Mouse (Mus musculus) erythroblast, embryonic 14.5 days (primary cell): ENCODE results near the gene Prr23a1. TPM values are rescaled to one million over a fixed set of nuclear protein-coding genes. Genes with fewer than 3 reads are reported as not detected.

Experiments
- H3K27me3 ChIP-seq: 2 replicates; pipeline ENCODE4 v1.6.1; 2012; ENCODE audit warnings: inconsistent platforms; ENCODE audit not compliant: control insufficient read depth
- H3K36me3 ChIP-seq: 2 replicates; pipeline ENCODE4 v1.6.1; 2012; ENCODE audit warnings: mild to moderate bottlenecking, inconsistent platforms; ENCODE audit not compliant: control insufficient read depth
- H3K4me1 ChIP-seq: 2 replicates; pipeline ENCODE4 v1.6.1; 2012; ENCODE audit warnings: inconsistent platforms; ENCODE audit not compliant: control insufficient read depth
- H3K4me3 ChIP-seq: replicated peaks from 2 replicates; pipeline ENCODE3; 2012; ENCODE audit warnings: moderate library complexity, mild to moderate bottlenecking, inconsistent platforms
- H3K9me3 ChIP-seq: 2 replicates; pipeline ENCODE4 v1.6.1; 2012; ENCODE audit warnings: low read length, inconsistent platforms, mixed read lengths; ENCODE audit not compliant: control insufficient read depth
- GATA1 ChIP-seq: IDR thresholded peaks from 2 replicates; pipeline ENCODE4 v1.6.1; 2012; ENCODE audit warnings: low read length, inconsistent platforms, mixed read lengths
- TAL1 ChIP-seq: IDR thresholded peaks from 3 replicates; pipeline ENCODE4 v1.6.1; 2012; ENCODE audit warnings: low read length, inconsistent platforms, mixed read lengths
- polyA plus RNA-seq: library from polyadenylated mRNA; stranded (reverse); fragments of >175 nt; gene quantifications from 2 replicates; pipeline ENCODE4 v1.2.3, GENCODE M21; 2012

Prr23a1 gene
- polyA plus RNA-seq, 1 experiment, result not detected

DNA sequence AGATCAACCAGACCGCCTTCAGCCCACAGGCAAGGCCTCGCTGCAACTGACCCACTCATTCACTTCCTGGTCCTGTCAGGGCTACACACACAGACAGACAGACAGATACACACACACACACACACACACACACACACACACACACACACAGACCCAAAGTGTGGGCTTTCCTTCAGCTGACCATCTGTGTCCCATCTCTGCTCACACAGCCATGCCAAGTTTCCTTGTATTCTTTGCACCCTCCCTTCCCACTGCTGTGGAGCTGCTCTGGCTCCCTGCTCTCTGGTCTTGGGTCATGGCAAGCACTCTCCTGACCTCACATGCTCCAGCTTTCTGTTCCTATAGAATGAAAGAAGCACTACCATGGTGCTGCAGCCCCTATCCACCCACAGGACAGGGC is 22.8 kb upstream of the Prr23a1 start:
- Histone ChIP-seq H3K36me3 (no peaks in the 10 kb centered on the region), H3K27me3 (no peaks in the 10 kb centered on the region), H3K9me3 (no peaks in the 10 kb centered on the region), H3K4me3 (no peak overlapping the region), H3K4me1 (no peaks in the 10 kb centered on the region)
- TF ChIP-seq GATA1 (no peak), TAL1 (no peak)

DNA sequence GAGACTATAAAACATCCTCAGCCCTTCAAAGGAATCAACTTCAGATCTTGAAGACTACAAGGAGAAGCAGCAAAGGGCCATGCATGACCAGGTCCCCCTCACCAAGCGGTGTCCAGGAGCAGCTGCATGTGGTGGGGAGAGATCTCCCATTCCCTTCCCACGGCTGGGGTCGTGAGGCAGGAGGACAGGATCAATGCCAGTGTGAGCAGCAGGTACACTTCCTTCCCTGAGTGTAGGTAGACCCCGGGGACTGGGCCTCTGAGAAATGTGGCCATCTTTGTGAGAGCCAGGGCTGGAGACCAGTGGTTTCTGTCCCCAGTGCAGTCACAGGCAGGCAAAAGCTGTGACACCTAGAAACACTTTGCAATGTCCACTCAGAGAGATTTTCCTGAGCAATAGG is 21.8 kb upstream of the Prr23a1 start:
- no peaks in the 10 kb centered on the region for H3K4me1 ChIP-seq
- H3K36me3 ChIP-seq, result no peaks in the 10 kb centered on the region
- H3K4me3 ChIP-seq, result no peak overlapping the region
- no peaks in the 10 kb centered on the region for H3K27me3 ChIP-seq
- no peak for TF ChIP-seq TAL1
- no peak for TF ChIP-seq GATA1
- H3K9me3 ChIP-seq, result no peaks in the 10 kb centered on the region

DNA sequence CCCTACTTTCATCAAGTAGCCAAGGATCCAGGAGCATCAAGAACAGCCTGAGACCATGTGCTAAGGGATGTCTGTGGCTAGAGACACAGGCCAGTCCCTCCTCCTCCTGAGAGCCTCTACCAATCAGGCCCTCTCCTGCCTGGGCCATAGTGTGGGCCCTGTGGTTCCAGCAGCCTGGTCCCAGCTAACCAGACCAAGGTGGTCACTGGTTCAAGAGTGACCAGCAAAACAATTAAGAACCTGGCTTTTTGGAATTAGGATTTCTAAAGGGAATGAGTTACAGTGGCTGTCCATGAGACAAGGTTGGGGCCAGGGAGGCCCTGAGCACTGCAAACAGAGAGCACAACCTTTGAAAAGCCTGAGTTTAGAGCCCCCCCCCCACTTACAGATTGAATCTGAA is 21.2 kb upstream of the Prr23a1 start:
- Histone ChIP-seq H3K9me3 (no peaks in the 10 kb centered on the region), H3K4me3 (no peak overlapping the region), H3K36me3 (no peaks in the 10 kb centered on the region), H3K4me1 (no peaks in the 10 kb centered on the region), H3K27me3 (no peaks in the 10 kb centered on the region)
- TF ChIP-seq GATA1, result no peak
- no peak for TF ChIP-seq TAL1

DNA sequence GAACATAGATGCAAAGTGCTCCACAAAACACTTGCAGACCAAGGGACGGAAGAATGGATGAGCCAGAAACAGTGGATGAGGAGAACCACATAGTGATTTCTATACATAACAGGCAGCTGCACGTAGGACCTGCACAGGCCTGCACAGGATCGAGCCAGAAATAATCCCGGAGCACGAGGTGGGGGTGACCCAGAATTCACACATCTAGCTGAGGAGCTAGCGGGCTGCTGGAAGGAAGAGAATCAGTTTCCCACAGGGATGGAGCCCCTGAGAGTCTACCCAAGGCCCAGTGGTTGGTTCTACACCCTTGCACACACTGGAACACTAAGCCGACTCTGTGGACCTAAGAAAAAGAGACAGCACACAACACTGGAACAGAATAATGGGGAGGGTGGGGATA is 18.5 kb upstream of the Prr23a1 start:
- TF ChIP-seq GATA1, result no peak
- H3K4me3 ChIP-seq, result no peak overlapping the region
- no peaks in the 10 kb centered on the region for H3K36me3 ChIP-seq
- no peaks in the 10 kb centered on the region for H3K4me1 ChIP-seq
- H3K9me3 ChIP-seq, result no peaks in the 10 kb centered on the region
- no peaks in the 10 kb centered on the region for H3K27me3 ChIP-seq

DNA sequence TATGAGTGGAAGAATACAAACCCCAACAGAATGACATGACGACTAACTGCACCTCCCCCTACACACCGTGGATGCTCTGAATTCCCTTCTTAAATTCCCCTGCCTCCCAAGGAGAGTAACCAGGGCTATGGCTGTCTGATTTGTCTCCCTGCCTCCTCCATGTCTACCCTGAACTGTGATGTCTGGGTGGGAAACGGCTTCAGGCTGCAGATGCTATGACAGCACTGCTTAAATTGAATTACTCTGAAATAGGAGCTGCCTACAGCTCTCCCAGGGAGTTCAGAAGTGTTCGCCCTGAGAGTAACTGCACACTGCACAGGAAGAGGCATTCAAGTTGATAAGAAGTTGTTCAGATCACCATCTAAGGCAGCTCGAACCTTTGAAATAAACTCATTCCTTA is 12.8 kb upstream of the Prr23a1 start:
- H3K9me3 ChIP-seq, result no peaks in the 10 kb centered on the region
- TF ChIP-seq GATA1, result no peak
- TF ChIP-seq TAL1, result no peak
- H3K36me3 ChIP-seq, result no peaks in the 10 kb centered on the region
- no peaks in the 10 kb centered on the region for H3K27me3 ChIP-seq
- H3K4me1 ChIP-seq, result no peaks in the 10 kb centered on the region
- no peak overlapping the region for H3K4me3 ChIP-seq

DNA sequence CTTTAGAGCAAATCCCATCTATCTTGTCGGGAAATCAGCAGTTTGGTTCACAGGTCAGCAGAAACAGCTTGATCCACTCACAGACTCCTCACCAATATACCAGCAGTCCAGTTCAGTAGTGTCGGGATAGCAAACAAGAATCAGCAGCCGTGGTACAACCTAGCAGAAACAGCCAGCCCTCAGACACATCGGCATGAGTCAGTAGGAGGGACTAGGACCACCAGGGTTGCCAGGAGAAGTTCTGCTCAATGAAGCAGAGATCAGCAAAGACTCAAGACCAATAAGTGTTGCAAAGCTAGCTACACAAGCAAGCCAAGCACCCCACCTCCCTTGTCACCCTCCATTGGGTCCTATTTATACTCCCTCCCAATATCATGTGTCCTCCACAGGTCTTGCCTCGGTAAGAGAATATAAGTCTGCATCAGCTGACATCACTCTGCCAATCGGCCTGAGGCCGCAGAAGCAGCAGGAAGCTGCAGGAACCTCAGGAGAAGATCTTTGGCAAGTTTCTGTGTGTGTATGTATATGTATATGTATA is 4.7 kb upstream of the Prr23a1 start:
- H3K9me3 ChIP-seq, result peaks cover 9% of the 10 kb centered on the region
- peaks cover 5% of the 10 kb centered on the region for H3K27me3 ChIP-seq
- no peak for TF ChIP-seq GATA1
- TF ChIP-seq TAL1, result no peak
- no peak overlapping the region for H3K4me3 ChIP-seq
- H3K36me3 ChIP-seq, result no peaks in the 10 kb centered on the region
- no peaks in the 10 kb centered on the region for H3K4me1 ChIP-seq

DNA sequence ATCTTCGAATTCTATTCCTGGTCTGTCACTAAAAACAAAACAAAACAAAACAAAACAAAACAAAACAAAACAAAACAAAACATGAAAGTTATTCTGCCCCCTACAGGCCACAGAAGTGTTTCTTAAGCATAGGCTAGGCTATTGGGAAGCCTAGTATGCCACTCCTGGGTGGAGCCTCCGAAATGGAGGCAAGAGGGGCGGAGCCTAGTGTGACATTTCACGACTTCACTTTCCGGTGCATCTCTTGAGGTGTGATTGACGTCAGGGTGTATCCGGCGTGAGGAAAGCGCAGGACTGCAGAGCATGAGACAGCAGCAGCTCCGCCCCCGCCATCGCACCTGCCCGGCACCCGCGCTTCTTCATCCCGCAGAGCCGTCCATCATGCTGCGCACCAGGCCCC is 13.9 kb downstream of the Prr23a1 start, which contains the start of gene Prr23a2:
Gene Prr23a2, plus strand, starts transcription at position 285 of the 400 bp plus-strand sequence.
- H3K36me3 ChIP-seq, result no peaks in the 10 kb centered on the region
- TF ChIP-seq GATA1 (no peak), TAL1 (no peak)
- no peaks in the 10 kb centered on the region for H3K27me3 ChIP-seq
- H3K4me1 ChIP-seq, result no peaks in the 10 kb centered on the region
- H3K9me3 ChIP-seq, result peaks cover 5% of the 10 kb centered on the region
- no peak within 1 kb of the TSS for H3K4me3 ChIP-seq

DNA sequence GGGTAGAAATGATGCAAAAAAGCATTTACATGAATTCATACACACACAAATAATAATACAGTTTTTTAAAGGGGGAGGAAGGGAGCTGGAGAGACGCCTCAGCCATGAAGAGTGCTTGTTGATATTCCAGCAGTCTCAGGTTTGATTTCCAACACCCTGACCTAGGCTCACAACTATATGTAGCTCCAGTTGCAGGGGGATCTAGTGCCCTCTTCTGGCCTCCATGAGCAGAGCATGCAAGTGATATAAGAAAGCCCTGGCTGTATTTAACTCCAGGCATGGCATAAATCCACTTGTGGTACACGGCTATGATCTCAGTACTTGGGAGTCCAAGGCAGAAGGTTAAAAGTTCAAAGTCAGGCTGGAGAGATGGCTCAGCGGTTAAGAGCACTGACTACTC is 21.2 kb downstream of the Prr23a1 start:
- peaks cover 5% of the 10 kb centered on the region; the same call in 1 of the 2 replicates for H3K27me3 ChIP-seq
- H3K9me3 ChIP-seq, result peaks cover 3% of the 10 kb centered on the region
- no peaks in the 10 kb centered on the region for H3K36me3 ChIP-seq
- TF ChIP-seq TAL1, result no peak
- no peak for TF ChIP-seq GATA1
- no peaks in the 10 kb centered on the region for H3K4me1 ChIP-seq
- no peak overlapping the region for H3K4me3 ChIP-seq

DNA sequence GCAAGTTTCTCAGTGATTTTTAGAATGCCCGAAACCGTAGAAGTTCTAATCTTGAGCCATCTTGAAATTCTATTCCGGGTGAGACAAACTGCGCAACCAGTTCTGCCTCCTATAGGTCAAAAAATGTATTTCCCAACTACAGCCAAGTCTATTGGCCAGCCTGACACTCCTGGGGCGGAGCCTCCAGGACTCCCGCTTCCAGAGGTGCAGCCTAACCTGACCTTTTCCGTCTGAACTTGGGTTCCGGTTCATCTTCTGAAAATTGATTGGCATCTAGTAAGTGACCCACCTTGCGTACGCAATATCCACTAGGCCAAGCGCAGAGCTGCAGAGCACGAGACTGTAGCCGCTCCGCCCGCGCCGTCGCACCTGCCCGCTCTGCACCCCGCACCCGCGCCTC is 22.3 kb downstream of the Prr23a1 start, which contains the start of gene Prr23a3:
Gene Prr23a3, plus strand, starts transcription at position 197 of the 400 bp plus-strand sequence.
- H3K4me1 ChIP-seq, result no peaks in the 10 kb centered on the region
- H3K4me3 ChIP-seq, result no peak within 1 kb of the TSS
- H3K9me3 ChIP-seq, result peaks cover 3% of the 10 kb centered on the region
- TF ChIP-seq TAL1, result no peak
- TF ChIP-seq GATA1, result no peak
- peaks cover 5% of the 10 kb centered on the region; the same call in 1 of the 2 replicates for H3K27me3 ChIP-seq
- H3K36me3 ChIP-seq, result no peaks in the 10 kb centered on the region

Other genes starting within 250 kb of the Prr23a1 start
- 1.6 and 2.0 TPM in 2 replicates for gene Mrps22, start 240.8 kb upstream of the Prr23a1 start, polyA plus RNA-seq
- gene Prr23a2, start 14.0 kb downstream of the Prr23a1 start, polyA plus RNA-seq, result not detected in 2 replicates
- not detected in 2 replicates for gene Prr23a3, start 22.3 kb downstream of the Prr23a1 start, polyA plus RNA-seq
- not detected in 2 replicates for gene 7420426K07Rik, start 60.6 kb downstream of the Prr23a1 start, polyA plus RNA-seq
- gene Foxl2, start 112.8 kb downstream of the Prr23a1 start, polyA plus RNA-seq, result not detected in 2 replicates
- 0.14 and 0.24 TPM in 2 replicates for gene Faim, start 143.9 kb downstream of the Prr23a1 start, polyA plus RNA-seq
- gene Gm1123, start 193.2 kb downstream of the Prr23a1 start, polyA plus RNA-seq, result not detected in 2 replicates